Mouse (Mus musculus) embryonic fibroblast, embryonic 13.5 days (primary cell): ENCODE results near the gene Pkig.

Experiments
- CTCF ChIP-seq: IDR thresholded peaks from 2 replicates; pipeline ENCODE4 v1.5.1; 2011; ENCODE audit warnings: mild to moderate bottlenecking, control low read depth, low read length, moderate library complexity, borderline replicate concordance; ENCODE audit not compliant: insufficient read depth
- POLR2A ChIP-seq: IDR thresholded peaks from 2 replicates; pipeline ENCODE4 v1.6.1; 2011; ENCODE audit warnings: low read depth, mild to moderate bottlenecking, control low read depth, low read length, moderate library complexity

- TF ChIP-seq CTCF (no peak), POLR2A (no peak)
These were observed 112.5 kb downstream of the Pkig start for GRCm38 (mm10) chr2:163770731-163771130.
